22 mouse cellular contexts compared by ENCODE assay signal in genomic region chr11:117892199-117892598, GRCm38 (mm10). TPM values are rescaled to one million over a fixed set of nuclear protein-coding genes. Genes with fewer than 3 reads are reported as not detected.
DNase-seq lines count a peak whose midpoint lies in the region; TF ChIP-seq lines count a peak whose summit lies in the region.
"Had no signal": no experiment of that assay in that cellular context is flagged by ENCODE, and none has a peak within 500 bp of the region (broad histone marks: within the 10 kb centered on the region; RNA-seq: fewer than 3 reads in every experiment).

No protein-coding gene starts in this region.

- no peaks in the 10 kb centered on the region for H3K9me3 ChIP-seq in ES-Bruce4 (replicated peaks; ENCODE audit: control insufficient read depth, insufficient read depth, low read length, poor library complexity, severe bottlenecking)
- H3K9me3 ChIP-seq: embryonic facial prominence, embryonic 13.5 days; intestine, embryonic 15.5 days had no signal

- H3K36me3 ChIP-seq in ES-Bruce4 (ENCODE audit: control insufficient read depth, insufficient read depth, low read length, poor library complexity, severe bottlenecking): no peaks in the 10 kb centered on the region
- H3K36me3 ChIP-seq in kidney, adult 2 months (ENCODE audit: control insufficient read depth, insufficient read depth, low read length): no peaks in the 10 kb centered on the region
- H3K36me3 ChIP-seq: embryonic facial prominence, embryonic 13.5 days; intestine, embryonic 15.5 days had no signal

- no peak for TF ChIP-seq POLR2A in ES-Bruce4 (IDR thresholded peaks at IDR 0.05; ENCODE audit: insufficient read depth, low read length)
- TF ChIP-seq POLR2A in kidney, adult 2 months (IDR thresholded peaks at IDR 0.05; ENCODE audit: low read depth, low read length): no peak

- peak; percentile 38 for DNase-seq in retina, embryonic 14.5 days (ENCODE audit: low spot score)
- DNase-seq in retina, postnatal 1 day: no peak
- peak; percentile 85 for DNase-seq in induced T-regulatory cell, adult 2 months (ENCODE audit: low read depth)
- peak; percentile 83 to 84 for DNase-seq in thymus, postnatal 36 days
- no peak for DNase-seq in urinary bladder, postnatal 4 days (ENCODE audit: low spot score in 2 of 2)
- DNase-seq in kidney, adult 2 months: no peak
- no peak for DNase-seq in gastrocnemius, postnatal 10 days
- DNase-seq: gastrocnemius, adult 2 months; lung, adult 18-20 months had no signal

- H3K27me3 ChIP-seq in ES-Bruce4 (ENCODE audit: control insufficient read depth, insufficient read depth, low read length, poor library complexity, severe bottlenecking): no peaks in the 10 kb centered on the region
- H3K27me3 ChIP-seq in kidney, adult 2 months (replicated peaks; ENCODE audit: control insufficient read depth, insufficient read depth, low read length): no peaks in the 10 kb centered on the region
- H3K27me3 ChIP-seq: intestine, embryonic 15.5 days; Patski had no signal

- 0 out of 2 replicates have a peak overlapping the region, but pooled peaks have one; percentile 21 for H3K4me3 ChIP-seq in ES-Bruce4 (ENCODE audit: low read depth, low read length)
- no peak overlapping the region for H3K4me3 ChIP-seq in kidney, adult 2 months (ENCODE audit: insufficient read depth, low read depth, low read length)
- H3K4me3 ChIP-seq: embryonic facial prominence, embryonic 13.5 days; gastrocnemius, adult 2 months; intestine, embryonic 15.5 days had no signal

- no peak for TF ChIP-seq EP300 in ES-Bruce4 (IDR thresholded peaks at IDR 0.05; ENCODE audit: insufficient read depth, low read depth, low read length)

- no peak overlapping the region for H3K27ac ChIP-seq in ES-Bruce4 (ENCODE audit: insufficient read depth, low read length)
- no peak overlapping the region for H3K27ac ChIP-seq in kidney, adult 2 months (ENCODE audit: insufficient read depth, low read depth, low read length)
- H3K27ac ChIP-seq: embryonic facial prominence, embryonic 13.5 days; gastrocnemius, adult 2 months; intestine, embryonic 15.5 days had no signal

- 80% methylated on average over 6 of the region's 6 CpGs for WGBS in kidney, adult 2 months

- H3K9ac ChIP-seq in ES-Bruce4 (ENCODE audit: low read depth, poor library complexity, severe bottlenecking): no peak overlapping the region
- H3K9ac ChIP-seq: embryonic facial prominence, embryonic 13.5 days; intestine, embryonic 15.5 days had no signal

- TF ChIP-seq CTCF in ES-Bruce4 (IDR thresholded peaks at IDR 0.05; ENCODE audit: low read depth, low read length): no peak
- TF ChIP-seq CTCF in kidney, adult 2 months (conservative IDR thresholded peaks at IDR 0.05; ENCODE audit: insufficient read depth, insufficient read length, low read depth, low read length): no peak

- H3K4me1 ChIP-seq in ES-Bruce4 (ENCODE audit: control insufficient read depth, insufficient read depth, low read length): no peaks in the 10 kb centered on the region
- H3K4me1 ChIP-seq in kidney, adult 2 months (ENCODE audit: control insufficient read depth, insufficient read depth, low read length): no peaks in the 10 kb centered on the region

RNA-seq across cellular contexts. Expression of gene Tha1, which starts 18.9 kb away (rescaled TPM):
- 0.52 and 1.1 TPM in 2 replicates for polyA plus RNA-seq in ES-Bruce4 (2011; ENCODE audit: insufficient read depth, insufficient read length, low read depth, missing spikeins)
- polyA plus RNA-seq in kidney, adult 2 months (2012; rRNA removed): 14.9 and 20.1 TPM in 2 replicates
- 1 to 10 TPM; 4.7 to 5.6 TPM for total RNA-seq in gastrocnemius, postnatal 10 days (2021)

RNA-seq across cellular contexts. Expression of gene Tmem235, which starts 31.6 kb away (rescaled TPM):
- polyA plus RNA-seq in ES-Bruce4 (2011; ENCODE audit: insufficient read depth, insufficient read length, low read depth, missing spikeins): 0.37 TPM in 1 of 2 replicates, not detected in the other
- polyA plus RNA-seq in kidney, adult 2 months (2012; rRNA removed): 0.08 and 0.10 TPM in 2 replicates
- not detected for total RNA-seq in gastrocnemius, postnatal 10 days (2021)
- total RNA-seq: common myeloid progenitor, adult 5-6 weeks; gastrocnemius, adult 2 months; heart, adult 8-10 months; hematopoietic stem cell, adult 5-6 weeks; left cerebral cortex, adult 18-20 months; megakaryocyte, adult 5-6 weeks; monocyte, adult 5-6 weeks; neutrophil, adult 5-6 weeks had no signal
- polyA plus RNA-seq: embryonic facial prominence, embryonic 13.5 days; forebrain, embryonic 11.5 days; intestine, embryonic 15.5 days; limb, embryonic 11.5 days had no signal

RNA-seq across cellular contexts. Expression of gene Birc5, which starts 43.1 kb away (rescaled TPM):
- 171 and 183 TPM in 2 replicates for polyA plus RNA-seq in ES-Bruce4 (2011; ENCODE audit: insufficient read depth, insufficient read length, low read depth, missing spikeins)
- polyA plus RNA-seq in kidney, adult 2 months (2012; rRNA removed): 0.75 and 1.3 TPM in 2 replicates
- 10 to 100 TPM; 11.4 to 13.2 TPM for total RNA-seq in gastrocnemius, postnatal 10 days (2021)
- total RNA-seq: gastrocnemius, adult 2 months had no signal

Comparison
In these comparisons a context has a peak if more than half of its experiments do, and no peak if none do; other contexts are left out.
1. DNase-seq: peak in retina, embryonic 14.5 days (single experiment), induced T-regulatory cell, adult 2 months (single experiment) and thymus, postnatal 36 days (2 of 2); none in retina, postnatal 1 day (single experiment), urinary bladder, postnatal 4 days (0 of 2), kidney, adult 2 months (single experiment) and gastrocnemius, postnatal 10 days (single experiment).
2. RNA of gene Birc5, which starts 43.1 kb away (polyA plus RNA-seq): 171 to 183 TPM in ES-Bruce4; 0.75 to 1.3 TPM in kidney, adult 2 months; every median in the first group is over 10 times any median in the second.